In the genomic region with DNA sequence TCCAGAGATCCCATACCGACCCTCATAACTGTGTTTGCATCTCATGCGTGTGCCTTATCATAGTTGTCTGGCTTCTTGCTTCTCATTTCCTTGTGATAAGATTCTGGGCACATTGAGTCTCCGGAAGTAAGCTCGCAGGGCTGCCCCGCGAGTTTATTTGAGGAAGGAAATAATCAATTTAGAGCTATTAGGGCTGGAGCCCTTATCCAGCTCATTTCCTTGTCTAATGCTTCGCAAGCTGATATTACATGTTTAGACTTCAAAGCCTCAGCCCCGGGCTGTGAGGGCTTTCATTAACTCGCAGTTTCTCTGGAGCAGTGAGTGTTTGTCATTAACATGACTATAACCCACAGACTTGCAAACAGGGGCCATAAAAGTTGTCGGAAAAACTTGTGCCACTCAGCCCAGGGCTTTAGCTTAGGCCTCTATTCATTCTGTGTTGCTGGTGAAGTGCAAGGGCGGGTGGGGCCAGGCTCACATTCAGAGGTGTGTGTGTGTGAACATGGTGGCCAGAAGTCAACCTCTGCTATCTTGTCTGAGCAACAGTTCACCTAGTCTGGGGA, we compare ENCODE assay signal across 9 mouse cellular contexts.
DNase-seq lines count a peak whose midpoint lies in the region; ATAC-seq lines count a peak whose summit lies in the region.
"Had no signal": no experiment of that assay in that cellular context is flagged by ENCODE, and none has a peak within 500 bp of the region (broad histone marks: within the 10 kb centered on the region; RNA-seq: fewer than 3 reads in every experiment).

No protein-coding gene starts in this region.

- H3K9ac ChIP-seq in hindbrain, embryonic 16.5 days (ENCODE audit: low read depth, low read length): no peak overlapping the region
- no peak overlapping the region for H3K9ac ChIP-seq in hindbrain, embryonic 11.5 days (ENCODE audit: low read depth, low read length)
- H3K9ac ChIP-seq in limb, embryonic 13.5 days: no peak overlapping the region
- H3K9ac ChIP-seq: embryonic facial prominence, embryonic 15.5 days had no signal

- no peaks in the 10 kb centered on the region for H3K9me3 ChIP-seq in hindbrain, embryonic 16.5 days (ENCODE audit: control insufficient read depth, low read length)
- no peaks in the 10 kb centered on the region for H3K9me3 ChIP-seq in hindbrain, embryonic 11.5 days (ENCODE audit: control insufficient read depth, low read length)
- H3K9me3 ChIP-seq in limb, embryonic 13.5 days: no peaks in the 10 kb centered on the region
- H3K9me3 ChIP-seq: embryonic facial prominence, embryonic 15.5 days had no signal

- H3K36me3 ChIP-seq in hindbrain, embryonic 16.5 days (ENCODE audit: control insufficient read depth, insufficient read depth, low read length): no peaks in the 10 kb centered on the region
- H3K36me3 ChIP-seq in hindbrain, embryonic 11.5 days (ENCODE audit: control insufficient read depth, insufficient read depth, low read length): no peaks in the 10 kb centered on the region
- H3K36me3 ChIP-seq in limb, embryonic 13.5 days: no peaks in the 10 kb centered on the region
- H3K36me3 ChIP-seq in splenic B cell, adult 2 months (ENCODE audit: control insufficient read depth, insufficient read depth, low read length, poor library complexity, severe bottlenecking): no peaks in the 10 kb centered on the region
- H3K36me3 ChIP-seq: embryonic facial prominence, embryonic 15.5 days had no signal

- 0 out of 2 replicates have a peak, but pooled peaks have one; percentile 24 for ATAC-seq in hindbrain, embryonic 16.5 days
- ATAC-seq in hindbrain, embryonic 11.5 days (ENCODE audit: low FRiP score): no peak
- ATAC-seq in limb, embryonic 13.5 days (ENCODE audit: low FRiP score, low read depth): peak; percentile 39; the same call in 1 of the 2 replicates

- no peaks in the 10 kb centered on the region for H3K27me3 ChIP-seq in hindbrain, embryonic 16.5 days (replicated peaks; ENCODE audit: control insufficient read depth, insufficient read depth, low read length)
- no peaks in the 10 kb centered on the region for H3K27me3 ChIP-seq in hindbrain, embryonic 11.5 days (ENCODE audit: control insufficient read depth, insufficient read depth, low read length)
- H3K27me3 ChIP-seq in limb, embryonic 13.5 days: no peaks in the 10 kb centered on the region
- no peaks in the 10 kb centered on the region for H3K27me3 ChIP-seq in splenic B cell, adult 2 months (ENCODE audit: control insufficient read depth, insufficient read depth, low read length, poor library complexity, severe bottlenecking)
- H3K27me3 ChIP-seq: embryonic facial prominence, embryonic 15.5 days had no signal

- WGBS in hindbrain, embryonic 16.5 days: 45% methylated on average over 11 of the region's 11 CpGs
- 51% methylated on average over 11 of the region's 11 CpGs for WGBS in hindbrain, embryonic 11.5 days
- 9% methylated on average over 11 of the region's 11 CpGs for WGBS in limb, embryonic 13.5 days

- no peak overlapping the region for H3K4me3 ChIP-seq in hindbrain, embryonic 16.5 days (ENCODE audit: low read length)
- H3K4me3 ChIP-seq in hindbrain, embryonic 11.5 days (ENCODE audit: low read depth, low read length): no peak overlapping the region
- H3K4me3 ChIP-seq in limb, embryonic 13.5 days: no peak overlapping the region
- H3K4me3 ChIP-seq: embryonic facial prominence, embryonic 15.5 days had no signal

- peaks cover 4% of the 10 kb centered on the region for H3K4me1 ChIP-seq in hindbrain, embryonic 16.5 days (ENCODE audit: control insufficient read depth, insufficient read depth, low read depth, low read length)
- H3K4me1 ChIP-seq in hindbrain, embryonic 11.5 days (replicated peaks; ENCODE audit: control insufficient read depth, insufficient read depth, low read length): no peaks in the 10 kb centered on the region
- peaks cover 33% of the 10 kb centered on the region for H3K4me1 ChIP-seq in limb, embryonic 13.5 days

- intact Hi-C loops in left cerebral cortex, postnatal 14 days (cut with DNase I): no loop called here

- no peak overlapping the region for H3K4me2 ChIP-seq in hindbrain, embryonic 16.5 days (ENCODE audit: low read length)
- no peak overlapping the region for H3K4me2 ChIP-seq in hindbrain, embryonic 11.5 days (replicated peaks; ENCODE audit: low read depth, low read length)
- H3K4me2 ChIP-seq in limb, embryonic 13.5 days (replicated peaks): peak overlapping the region; percentile 32; the same call in 1 of the 2 replicates
- H3K4me2 ChIP-seq: embryonic facial prominence, embryonic 15.5 days had no signal

- DNase-seq in hindbrain, embryonic 11.5 days (ENCODE audit: low spot score): no peak
- peak; percentile 79 for DNase-seq in hindlimb bud, embryonic 11.5 days (ENCODE audit: extremely low spot score, low read depth, low spot score)
- peak; percentile 19 for DNase-seq in splenic B cell, adult 2 months (ENCODE audit: low read depth, low spot score)
- no peak for DNase-seq in adrenal gland, postnatal 36 days
- DNase-seq in thymus, postnatal 25 days: no peak
- no peak for DNase-seq in left cerebral cortex, postnatal 14 days (ENCODE audit: low spot score in 2 of 2)

- no peak overlapping the region for H3K27ac ChIP-seq in hindbrain, embryonic 16.5 days (ENCODE audit: low read depth, low read length)
- H3K27ac ChIP-seq in hindbrain, embryonic 11.5 days (ENCODE audit: low read depth, low read length): no peak overlapping the region
- H3K27ac ChIP-seq in limb, embryonic 13.5 days: peak overlapping the region; percentile 58; the same call in 1 of the 2 replicates
- H3K27ac ChIP-seq: embryonic facial prominence, embryonic 15.5 days had no signal

Comparison
In these comparisons a context has a peak if more than half of its experiments do, and no peak if none do; other contexts are left out.
1. DNase-seq: peak in hindlimb bud, embryonic 11.5 days (single experiment) and splenic B cell, adult 2 months (single experiment); none in hindbrain, embryonic 11.5 days (single experiment), adrenal gland, postnatal 36 days (0 of 2), thymus, postnatal 25 days (single experiment) and left cerebral cortex, postnatal 14 days (0 of 2).